Mouse (Mus musculus) T-helper 1 cell (primary cell): ENCODE measurements at regions not wholly inside any gene's neighbourhood (a gene's known extent, or its start where the extent isn't known, plus 50 kb on each side); places are given as distances from the start of the nearest gene placed in this dataset.

Source experiments
- in situ Hi-C: fragments of 300-600 bp; cut with MboI, MseI; formaldehyde crosslinking; loops from one replicate; pipeline ENCODE4 v1.15.1; 2025; ENCODE audit warnings: high pct_unique_total_duplicates

DNA sequence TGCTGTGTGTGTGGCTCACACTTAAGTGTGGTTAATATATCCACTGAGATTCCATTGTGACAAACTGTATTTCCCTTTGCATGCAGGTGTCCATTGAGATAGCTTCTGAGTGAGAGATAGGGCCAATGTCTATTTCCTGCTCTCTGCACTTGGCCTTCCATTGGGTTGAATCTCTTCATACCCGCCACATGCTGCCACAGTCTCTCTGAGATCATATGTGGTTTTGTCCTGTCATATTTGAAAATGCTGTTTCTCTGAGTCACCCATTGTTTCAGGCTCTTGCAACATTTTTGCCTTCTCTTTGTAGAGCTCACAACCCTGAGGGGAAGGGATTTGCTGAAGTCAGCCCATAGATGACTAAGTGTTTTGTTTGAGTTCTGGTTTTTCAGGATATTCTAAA lies 2081.3 kb downstream of the Olfm4 start:
- in situ Hi-C loops = no loop called here

DNA sequence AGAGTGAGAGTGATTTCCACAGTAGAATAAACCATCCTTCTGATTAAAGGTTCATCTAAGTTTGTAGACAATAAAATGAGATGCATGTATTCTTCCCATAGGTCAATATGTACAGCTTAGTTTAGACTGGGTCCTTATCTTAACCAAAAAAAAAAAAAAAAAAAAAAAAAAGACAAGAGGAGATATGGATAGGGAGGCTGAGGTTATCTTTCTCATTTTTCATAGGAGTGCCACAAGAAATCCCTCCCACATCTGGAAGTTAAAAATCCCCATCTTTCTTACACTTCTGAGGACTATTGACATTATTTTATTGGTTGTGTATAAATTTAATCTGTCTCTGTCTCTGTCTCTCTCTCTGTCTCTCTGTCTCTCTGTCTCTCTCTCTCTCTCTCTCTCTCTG lies 2117.8 kb downstream of the Olfm4 start:
- in situ Hi-C loops = no loop called here

DNA sequence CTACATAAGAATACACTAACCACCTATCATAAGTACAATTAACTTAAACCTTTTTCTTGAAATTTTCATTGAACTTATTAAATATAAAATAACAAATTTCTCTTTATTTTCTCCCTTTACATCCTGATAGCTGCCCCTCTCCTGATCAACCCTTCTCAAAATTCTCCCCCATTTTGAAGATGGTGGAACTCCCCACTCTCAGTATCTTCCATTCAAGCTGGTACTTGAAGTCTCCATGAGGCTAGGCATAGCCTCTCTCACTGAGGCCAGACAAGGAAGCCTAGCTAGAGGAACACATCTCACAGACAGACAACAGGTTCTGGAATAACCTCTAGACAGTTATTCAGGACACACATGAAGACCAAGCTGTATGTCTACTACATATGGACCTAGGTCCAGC lies 2129.0 kb downstream of the Olfm4 start:
- in situ Hi-C loops = no loop called here

GRCm38 (mm10) chr14:82148827-82149498 lies 2165.1 kb downstream of the Olfm4 start:
- in situ Hi-C loops = no loop called here

DNA sequence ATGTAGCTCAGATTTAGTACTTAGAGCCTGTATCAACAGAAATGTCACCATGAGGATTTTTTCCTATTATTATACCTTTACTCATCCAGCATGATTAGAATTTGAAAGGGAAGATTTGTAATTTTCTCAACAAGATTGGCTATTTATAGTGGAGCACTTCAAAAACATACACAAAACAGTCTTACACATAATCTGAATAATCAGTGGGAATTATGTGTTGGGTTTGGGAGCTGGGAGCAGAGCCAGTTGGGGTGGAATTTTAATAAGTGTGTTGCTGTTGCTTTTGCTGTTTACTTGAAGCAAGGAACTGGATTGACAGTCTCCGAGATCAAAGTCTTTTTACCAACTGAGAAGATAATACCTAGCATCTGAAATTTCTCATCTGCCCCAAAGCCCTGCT lies 2201.5 kb downstream of the Olfm4 start:
- in situ Hi-C loops = no loop called here

DNA sequence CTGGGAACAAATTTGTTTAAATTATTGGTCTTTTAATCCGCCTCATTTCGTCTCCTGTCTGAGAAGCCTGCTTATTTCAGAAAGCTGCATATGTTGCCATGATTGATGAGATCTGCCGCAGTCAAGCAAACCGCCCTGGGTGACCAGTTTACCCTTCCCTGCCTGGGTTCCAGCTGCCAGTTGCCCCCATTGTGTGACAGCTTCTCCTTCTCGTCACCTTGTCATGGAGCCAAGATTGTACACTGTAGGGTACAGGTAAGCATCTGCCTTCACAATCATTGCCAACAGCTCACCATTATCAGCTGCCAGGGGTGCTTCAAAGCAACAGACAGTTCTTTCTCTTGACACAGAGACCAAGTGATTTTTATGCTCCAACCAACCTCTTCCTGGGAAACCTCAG lies 2226.5 kb downstream of the Olfm4 start:
- in situ Hi-C loops = no loop called here

- in situ Hi-C loops = no loop called here
Observed at GRCm38 (mm10) chr14:82228522-82228921, 2214.8 kb upstream of the Pcdh17 start.

DNA sequence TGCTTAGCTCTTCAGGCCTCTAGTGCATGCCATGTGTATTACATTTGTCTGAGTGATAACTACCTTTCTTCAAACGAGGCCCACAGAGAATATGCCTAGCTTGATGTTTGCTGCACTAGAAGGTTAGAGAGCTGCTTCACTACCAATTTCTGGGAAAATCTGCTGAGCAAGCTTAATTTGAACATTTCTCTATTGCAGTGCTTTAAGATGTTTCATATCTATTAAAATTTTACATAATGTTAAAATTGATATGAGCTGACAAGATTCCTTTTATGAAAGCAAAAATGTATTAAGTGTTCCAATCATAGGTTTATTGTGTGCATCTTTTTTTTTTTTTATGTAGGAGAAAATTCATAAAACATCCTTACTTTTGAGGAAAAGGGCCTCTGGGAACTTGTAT lies 2207.1 kb upstream of the Pcdh17 start:
- in situ Hi-C loops = loop anchor here (10.0 kb wide), 1 partner anchor 571 kb away; no protein-coding TSS in a partner anchor

GRCm38 (mm10) chr14:82243321-82243720 lies 2200.0 kb upstream of the Pcdh17 start:
- in situ Hi-C loops = no loop called here

GRCm38 (mm10) chr14:82244891-82245290 lies 2198.5 kb upstream of the Pcdh17 start:
- in situ Hi-C loops = no loop called here
